Mouse (Mus musculus): Measurements from ENCODE around the gene Men1.

The Men1 gene

DNA sequence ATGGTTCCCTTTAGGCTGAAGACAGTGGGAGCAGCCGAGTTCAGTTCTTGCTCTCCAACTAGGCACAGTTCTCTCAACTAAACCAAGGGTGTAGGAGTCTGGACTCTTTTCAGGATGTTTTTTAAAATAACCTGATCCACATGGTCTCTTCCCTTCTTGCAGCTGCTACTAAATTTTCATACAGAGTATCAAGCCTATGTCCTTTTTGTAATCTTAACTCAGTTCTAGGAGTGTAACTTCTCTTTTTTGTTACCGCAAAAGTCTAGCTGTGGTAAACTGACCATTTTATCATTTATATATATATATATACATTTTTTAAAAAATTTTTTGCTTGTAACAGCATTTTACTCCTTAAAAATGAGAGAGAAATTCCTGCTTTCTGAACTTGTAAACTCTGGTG, 35.4 kb downstream of the Men1 start:
- DNase-seq (ENCODE audit: low spot score): no peak

DNA sequence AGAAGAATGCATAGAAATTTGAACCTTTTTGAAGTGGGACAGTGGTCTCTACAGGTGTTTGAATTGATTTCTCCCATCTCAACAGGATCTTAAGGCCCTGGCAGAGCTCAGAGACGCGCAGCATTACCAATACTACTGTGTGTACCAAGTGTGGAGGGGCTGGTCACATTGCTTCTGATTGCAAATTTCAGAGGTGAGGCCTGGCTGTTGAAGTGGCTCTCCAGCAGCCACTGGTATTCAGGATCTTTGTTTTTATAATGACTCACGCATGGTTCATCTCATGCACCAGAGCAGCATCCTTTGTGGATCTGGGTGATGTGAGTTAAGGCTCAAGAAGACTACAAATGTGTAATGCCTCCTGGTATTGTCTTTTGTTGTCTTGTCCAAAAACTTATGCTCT, 37.7 kb downstream of the Men1 start:
- DNase-seq (ENCODE audit: low spot score): no peak

DNA sequence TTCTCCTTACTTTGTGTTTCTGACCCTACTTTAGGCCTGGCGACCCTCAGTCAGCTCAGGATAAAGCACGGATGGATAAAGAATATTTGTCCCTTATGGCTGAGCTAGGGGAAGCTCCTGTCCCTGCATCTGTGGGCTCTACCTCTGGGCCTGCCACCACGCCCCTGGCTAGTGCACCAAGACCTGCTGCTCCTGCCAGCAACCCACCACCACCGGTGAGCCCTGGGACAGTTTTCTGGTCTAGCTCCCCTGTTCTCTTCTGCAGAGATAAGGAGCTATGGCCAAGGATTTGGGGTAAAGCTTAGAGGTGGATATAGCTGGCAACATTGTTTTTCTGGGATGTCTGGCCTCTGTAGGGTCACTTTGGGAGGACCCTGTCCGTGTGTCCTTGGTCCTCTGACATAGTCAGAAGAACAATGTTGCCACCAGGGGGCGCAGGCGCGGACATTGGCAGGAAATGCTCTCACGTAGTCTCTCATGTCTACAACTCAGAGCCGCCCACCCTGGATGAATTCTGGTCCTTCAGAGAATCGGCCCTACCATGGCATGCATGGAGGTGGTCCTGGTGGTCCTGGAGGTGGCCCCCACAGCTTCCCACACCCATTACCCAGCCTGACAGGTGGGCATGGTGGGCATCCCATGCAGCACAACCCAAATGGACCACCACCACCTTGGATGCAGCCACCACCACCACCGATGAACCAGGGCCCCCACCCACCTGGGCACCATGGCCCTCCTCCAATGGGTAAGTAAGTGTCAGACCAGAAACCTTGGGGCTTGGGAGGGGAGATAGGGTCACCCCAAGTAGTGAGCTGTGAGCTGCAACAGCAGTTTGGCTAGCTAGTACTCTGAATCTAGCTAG, 39.0 kb downstream of the Men1 start:
- DNase-seq (ENCODE audit: low spot score): peak; percentile 63

DNA sequence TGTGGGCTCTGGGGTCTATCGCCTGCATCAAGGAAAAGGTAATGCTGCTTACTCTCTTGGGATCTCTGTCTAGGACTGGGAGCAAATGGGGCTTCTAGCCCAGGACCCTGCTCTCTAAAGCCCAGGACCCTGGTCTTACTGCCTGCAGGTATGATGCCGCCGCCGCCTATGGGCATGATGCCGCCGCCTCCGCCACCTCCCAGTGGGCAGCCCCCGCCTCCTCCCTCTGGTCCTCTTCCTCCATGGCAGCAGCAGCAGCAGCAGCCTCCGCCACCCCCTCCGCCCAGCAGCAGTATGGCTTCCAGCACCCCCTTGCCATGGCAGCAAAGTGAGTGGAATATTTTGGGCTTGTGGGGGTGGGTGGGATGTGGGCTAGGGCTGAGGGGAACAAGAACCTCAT, 39.8 kb downstream of the Men1 start:
- DNase-seq (ENCODE audit: low spot score): no peak

DNA sequence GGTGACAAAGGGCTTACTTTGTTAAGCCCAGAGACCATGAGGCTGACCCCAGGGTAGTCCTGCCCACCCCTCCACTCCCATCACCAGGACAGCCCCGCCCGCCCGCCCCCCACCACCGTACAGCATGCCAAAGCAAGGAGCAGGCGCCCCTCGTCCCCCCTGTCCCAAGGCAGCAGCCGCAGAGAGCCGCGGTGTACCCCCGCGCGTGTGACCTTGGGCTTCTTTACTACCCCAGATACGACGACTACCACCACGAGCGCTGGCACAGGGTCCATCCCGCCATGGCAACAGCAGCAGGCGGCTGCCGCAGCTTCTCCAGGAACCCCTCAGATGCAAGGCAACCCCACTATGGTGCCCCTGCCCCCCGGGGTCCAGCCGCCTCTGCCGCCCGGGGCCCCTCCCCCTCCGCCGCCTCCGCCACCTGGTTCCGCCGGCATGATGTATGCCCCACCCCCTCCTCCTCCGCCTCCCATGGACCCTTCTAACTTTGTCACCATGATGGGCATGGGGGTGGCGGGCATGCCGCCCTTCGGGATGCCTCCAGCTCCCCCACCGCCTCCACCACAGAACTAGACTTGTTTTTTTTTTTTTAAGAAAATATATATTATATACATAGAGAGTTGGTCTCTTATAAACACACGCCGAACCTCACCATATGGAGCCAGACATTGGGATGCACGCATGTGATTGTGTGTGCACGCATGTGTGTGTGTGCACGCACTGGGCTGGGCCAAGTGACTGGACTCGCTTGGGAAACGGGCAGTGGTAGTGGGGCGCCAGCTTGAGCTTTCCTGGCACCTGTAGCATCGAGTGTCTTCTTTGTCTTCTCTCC, 40.9 kb downstream of the Men1 start:
- no peak for DNase-seq (ENCODE audit: low spot score)

DNA sequence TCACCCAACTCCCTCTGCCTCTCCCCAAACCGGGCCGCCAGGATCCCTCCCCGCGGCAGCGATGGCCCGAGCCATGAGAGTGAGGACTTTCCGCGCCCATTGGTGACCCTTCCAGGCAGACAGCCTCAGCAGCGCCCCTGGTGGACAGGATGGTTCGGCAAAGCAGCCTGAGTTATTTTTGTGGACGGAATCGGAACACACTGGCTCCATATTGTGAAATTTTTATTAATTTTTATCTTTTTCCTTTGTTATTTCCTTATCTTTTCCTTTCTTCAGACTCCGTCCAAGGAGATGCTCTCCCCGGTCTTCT, 41.4 kb downstream of the Men1 start:
- no peak for DNase-seq (ENCODE audit: low spot score)

DNA sequence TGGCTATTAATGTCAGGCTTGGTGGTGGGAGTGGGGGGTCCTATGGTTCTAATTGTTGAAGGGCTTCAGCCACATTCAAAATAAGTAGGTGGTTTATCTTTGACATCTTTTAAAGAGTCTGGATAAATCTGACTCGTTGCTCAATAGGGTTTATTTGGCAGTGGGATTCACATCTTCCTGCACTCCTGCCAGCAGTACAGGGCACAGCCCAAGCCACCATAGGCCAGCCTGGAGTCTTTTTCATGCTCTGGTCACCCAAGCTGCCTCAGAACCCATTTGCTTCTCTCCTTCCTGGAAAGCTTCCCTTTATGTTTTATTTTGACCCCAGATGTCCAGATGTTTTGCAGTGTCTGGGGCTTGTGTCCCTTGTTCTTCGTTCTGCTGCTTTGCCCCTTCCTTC, 41.9 kb downstream of the Men1 start:
- DNase-seq (ENCODE audit: low spot score): no peak

DNA sequence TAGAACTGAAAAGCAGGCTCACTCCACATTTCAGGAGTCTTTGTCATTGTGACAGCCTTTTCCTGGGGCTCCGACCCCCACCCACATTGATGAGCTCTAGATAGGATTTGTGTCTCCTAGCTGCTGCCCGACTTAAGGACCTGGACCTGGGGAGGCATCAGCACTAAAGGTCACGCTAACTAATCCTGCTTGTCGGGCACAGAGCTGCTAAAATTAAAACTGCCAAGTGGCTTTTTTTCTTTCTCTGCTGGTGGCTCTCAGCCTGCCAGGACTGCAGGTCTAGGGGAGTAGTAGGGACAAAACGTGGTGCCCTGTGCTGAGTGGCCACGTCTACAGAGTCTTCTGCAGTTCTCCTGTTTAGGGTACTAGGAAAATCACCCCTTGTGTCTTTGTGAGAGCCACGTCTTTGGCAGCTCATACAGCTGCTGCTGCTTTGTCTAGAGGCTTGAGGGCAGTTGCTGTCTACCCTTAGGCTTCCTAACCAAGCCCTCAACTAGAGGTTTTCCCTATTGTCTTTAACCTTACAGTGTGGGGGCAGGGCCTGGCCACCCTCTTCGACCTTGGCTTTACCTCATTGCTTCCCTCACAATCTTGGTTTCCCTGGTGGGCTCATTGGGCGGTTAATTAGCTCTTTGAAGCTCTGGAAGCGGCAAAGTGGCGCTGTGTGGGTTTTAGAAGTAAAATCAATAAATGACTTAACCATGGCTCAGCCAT, 42.7 kb downstream of the Men1 start:
- DNase-seq (ENCODE audit: low spot score): no peak

DNA sequence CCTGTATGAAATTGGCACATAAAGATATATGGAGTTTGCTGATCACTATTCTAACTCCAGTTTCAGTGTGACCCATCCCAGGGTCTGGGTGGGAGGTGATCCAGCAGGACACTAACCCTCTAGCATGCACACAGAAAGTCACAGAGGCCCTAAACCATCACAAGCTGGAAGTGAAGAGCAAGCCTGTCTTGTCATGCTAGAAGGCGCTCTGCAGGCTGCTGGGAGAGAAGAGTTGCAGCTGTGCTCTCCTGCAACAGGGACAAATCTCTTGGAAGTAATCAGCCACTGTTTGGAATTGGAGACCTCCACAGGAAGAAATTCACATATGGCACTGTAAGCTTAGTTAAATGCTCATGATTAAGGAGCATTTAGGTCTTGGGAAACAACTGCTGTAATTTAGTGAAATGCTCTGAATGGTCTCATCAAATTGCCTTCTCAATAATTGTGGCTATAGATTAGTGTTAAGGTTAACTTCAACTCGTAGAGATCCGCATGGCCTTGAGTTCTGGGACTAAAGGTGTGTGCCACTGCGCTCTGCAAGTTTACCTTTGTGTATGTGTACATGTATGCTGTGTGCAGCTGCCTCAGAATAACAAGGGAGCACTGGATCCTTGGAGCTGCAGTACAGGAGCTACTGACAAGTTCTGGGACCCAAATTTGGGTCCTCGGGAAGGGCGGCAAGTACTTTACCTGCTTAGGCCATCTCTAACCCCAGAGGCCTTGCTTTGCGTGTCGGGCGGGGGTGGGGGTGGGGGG, 45.8 kb downstream of the Men1 start:
- DNase-seq (ENCODE audit: low spot score): no peak

DNA sequence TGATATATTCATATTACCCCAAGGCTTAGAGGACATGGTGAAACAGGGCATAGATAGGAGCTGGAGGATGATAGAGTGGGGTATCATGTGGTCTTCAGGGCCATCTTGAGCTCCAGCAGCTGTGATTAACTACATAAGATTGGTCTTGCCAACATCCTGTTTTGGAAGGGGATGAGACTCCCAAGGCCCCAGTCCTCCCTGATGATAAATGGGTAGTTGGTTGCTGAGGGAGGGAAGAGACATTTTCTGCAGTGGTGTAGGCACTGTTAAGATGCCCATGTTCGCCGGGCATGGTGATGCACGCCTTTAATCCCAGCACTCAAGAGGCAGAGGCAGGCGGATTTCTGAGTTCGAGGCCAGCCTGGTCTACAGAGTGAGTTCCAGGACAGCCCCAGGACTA, 46.5 kb downstream of the Men1 start:
- DNase-seq (ENCODE audit: low spot score): no peak

DNA sequence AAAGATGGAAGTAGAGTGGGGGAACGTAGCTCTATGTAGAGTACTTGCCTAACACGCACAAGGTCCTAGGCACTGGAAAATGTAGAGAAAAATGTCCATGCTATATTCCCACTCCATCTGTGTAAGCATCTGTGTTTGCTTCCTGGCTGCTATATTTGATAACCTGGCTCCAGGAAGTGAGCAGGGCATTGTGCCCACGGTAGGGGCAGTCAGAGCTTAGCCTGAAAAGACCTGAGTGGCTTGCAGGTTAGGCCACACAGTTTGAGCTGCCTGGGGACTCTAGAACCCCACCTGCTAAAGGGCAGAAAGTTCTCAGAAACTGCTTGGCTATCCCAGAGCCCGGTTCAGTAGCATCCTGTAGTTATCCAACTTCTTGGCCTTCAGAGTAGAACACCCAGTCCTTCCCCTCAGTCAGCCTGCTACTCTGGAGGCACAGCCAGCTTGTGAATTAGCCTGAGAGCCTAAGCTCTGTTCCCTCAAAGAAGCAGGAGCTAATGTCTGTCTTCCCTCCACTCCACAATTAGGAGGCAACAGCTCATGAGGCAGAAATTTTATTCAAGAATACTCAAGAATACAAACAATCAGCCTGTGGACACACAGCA, 47.6 kb downstream of the Men1 start:
- no peak for DNase-seq (ENCODE audit: low spot score)

DNA sequence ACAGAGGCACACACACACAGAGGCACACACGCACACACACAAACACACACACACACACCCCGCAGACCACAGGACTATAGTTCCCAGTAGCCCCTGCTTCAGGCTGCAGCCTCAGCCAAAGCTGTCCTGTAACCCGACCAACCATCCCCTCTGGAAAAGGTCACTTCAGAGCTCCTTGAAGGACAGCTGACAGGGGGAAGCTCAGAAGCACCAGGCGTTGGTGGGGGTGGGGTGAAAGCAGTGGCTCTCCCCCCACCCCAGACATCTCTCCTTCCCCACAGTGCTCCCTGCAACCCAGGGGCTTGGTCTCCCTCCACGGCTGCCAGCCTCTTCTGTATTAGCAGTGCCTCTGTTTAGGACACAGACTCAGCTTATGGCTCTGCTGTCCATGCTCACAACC, 48.7 kb downstream of the Men1 start:
- DNase-seq (ENCODE audit: low spot score): no peak

DNA sequence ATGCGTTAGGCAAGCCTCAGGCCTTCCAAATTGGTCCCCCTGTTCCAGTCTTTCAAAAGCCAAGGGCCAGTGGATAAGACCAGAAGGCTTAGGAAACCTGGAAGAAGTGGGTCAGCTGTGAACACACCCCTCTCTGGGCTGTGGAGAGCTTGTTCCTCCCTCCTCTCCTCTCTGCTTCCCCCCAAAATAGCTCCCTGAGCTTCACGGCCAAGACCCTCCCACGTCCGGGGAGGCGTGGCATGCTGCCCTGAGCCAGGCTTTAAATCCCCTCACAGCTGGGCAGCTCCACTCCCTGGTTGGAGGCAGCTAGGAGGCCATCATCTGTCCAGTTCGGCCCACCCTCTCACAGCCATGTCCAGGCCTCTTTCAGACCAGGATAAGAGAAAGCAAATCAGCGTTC, 49.3 kb downstream of the Men1 start, which contains the start of gene Pygm:
TSS of gene Pygm (plus strand) at position 272 of the 400 bp plus-strand sequence.
- DNase-seq (ENCODE audit: low spot score): no peak

DNA sequence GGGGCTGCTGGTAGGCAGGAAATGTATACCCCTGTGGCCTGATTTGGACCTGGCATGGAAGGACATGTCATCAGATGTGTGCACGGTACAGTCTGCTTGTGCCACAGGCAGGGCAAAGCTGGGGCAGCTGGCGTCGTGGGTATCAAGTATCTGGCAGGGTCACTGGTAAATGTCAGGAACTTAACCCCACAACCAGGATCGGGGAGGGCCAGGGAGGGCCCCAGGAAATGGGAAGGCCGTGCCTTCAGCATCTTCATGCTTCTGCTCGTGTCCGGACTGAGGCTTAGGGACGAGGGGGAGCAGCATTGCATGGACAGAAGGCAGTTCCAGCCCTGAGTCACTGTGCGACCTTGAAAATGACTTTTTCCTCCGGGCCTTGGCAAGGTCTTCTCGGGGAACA, 50.2 kb downstream of the Men1 start:
- no peak for DNase-seq (ENCODE audit: low spot score)

DNA sequence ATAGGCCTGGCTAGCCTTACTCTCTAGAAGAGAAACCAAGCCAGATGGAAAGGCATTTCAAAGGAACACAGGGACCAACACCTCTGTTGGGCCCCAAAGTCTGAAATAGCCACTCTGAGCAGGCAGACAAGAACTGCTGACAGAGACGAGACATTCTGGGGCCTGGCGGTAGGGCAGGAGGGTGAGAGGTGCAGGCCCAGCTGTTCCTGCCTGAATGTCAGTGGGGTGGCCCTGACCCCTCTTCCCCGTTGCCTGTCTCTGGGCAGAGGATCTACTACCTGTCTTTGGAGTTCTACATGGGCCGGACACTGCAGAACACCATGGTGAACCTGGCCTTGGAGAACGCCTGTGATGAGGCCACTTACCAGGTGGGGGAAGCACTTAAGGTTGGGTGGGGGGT, 50.6 kb downstream of the Men1 start:
- DNase-seq (ENCODE audit: low spot score): no peak

DNA sequence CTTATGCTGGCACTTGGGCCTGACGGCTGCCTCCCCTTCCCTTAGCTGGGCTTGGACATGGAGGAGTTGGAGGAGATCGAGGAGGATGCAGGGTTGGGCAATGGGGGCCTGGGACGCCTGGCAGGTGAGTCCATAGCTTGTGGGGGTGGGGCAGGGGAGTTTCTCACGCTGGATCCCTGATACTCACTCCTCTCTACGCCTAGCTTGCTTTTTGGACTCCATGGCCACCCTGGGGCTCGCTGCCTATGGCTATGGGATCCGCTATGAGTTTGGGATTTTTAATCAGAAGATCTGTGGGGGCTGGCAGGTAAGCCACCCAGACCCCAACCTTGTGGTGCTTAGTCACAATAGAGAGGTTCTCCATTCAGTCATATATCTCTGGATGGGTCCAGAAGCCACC, 51.0 kb downstream of the Men1 start:
- no peak for DNase-seq (ENCODE audit: low spot score)

DNA sequence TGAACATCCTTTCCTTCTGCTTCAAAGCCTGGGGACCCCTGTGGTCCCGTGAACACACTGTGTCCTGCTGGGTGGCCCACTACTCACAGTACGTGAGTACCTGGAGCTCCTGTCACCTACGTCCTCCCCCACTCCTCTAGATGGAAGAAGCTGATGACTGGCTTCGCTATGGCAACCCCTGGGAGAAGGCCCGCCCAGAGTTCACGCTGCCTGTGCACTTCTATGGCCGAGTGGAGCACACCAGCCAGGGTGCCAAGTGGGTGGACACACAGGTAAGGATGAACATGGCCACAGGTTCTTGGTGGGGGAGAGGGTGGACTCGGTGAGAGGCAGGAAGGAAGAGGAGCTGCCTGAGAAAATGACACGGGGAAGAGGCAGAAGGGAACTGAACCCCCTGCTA, 51.5 kb downstream of the Men1 start:
- no peak for DNase-seq (ENCODE audit: low spot score)

DNA sequence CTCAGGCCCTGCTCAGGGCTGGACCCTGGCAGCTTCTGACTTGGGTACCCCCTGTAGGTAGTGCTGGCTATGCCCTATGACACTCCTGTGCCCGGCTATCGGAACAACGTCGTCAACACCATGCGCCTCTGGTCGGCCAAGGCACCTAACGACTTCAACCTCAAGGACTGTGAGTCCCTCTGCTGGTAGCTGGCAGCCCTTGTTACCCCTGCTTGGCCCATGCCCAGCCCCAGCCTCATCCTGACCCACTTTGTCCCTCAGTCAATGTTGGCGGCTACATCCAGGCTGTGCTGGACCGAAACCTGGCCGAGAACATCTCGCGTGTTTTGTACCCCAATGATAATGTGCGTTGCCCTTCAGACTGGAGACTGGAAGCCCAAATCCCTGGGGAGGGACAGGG, 53.2 kb downstream of the Men1 start:
- DNase-seq (ENCODE audit: low spot score): no peak

DNA sequence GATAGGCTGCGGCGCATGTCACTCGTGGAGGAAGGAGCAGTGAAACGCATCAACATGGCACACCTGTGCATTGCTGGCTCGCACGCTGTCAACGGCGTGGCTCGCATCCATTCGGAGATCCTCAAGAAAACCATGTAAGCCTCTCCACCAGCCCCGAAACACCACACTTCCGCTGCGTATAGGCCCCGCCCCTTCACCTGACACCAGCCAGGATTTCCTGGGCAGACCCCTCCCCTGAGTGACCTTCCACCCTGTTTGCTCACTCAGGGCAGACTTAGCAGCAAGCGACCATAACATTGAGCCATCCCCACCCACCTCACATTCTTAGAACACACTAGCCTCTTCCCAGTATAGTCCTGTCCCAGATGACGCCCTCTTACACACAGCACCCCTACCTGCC, 55.0 kb downstream of the Men1 start:
- DNase-seq (ENCODE audit: low spot score): no peak

DNA sequence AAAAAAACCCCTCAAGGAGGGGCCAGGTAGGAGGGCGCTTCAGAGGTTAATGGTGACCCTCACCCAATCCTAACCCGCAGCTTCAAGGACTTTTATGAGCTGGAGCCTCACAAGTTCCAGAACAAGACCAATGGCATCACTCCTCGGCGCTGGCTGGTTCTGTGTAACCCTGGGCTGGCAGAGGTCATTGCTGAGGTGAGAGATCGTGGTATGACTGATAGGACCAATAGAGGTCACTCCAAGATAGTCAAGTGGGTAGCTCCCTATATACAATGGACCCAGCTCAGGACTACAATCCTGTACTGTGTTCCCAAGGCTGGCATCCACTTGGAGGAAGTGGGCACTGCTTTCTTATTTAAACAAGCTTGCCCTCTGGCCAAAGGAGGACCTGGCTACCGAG, 55.5 kb downstream of the Men1 start:
- DNase-seq (ENCODE audit: low spot score): no peak
